Mouse (Mus musculus) stomach, embryonic 14.5 days (tissue): Measurements from ENCODE around the gene Thsd7b. TPM values are rescaled to one million over a fixed set of nuclear protein-coding genes. Genes with fewer than 3 reads are reported as not detected.

ENCODE experiments used
- ATAC-seq: fragments of 200-750 bp; cut with Nextera tagmentation; 2 replicates; pipeline ENCODE4 v1.8.0; 2017; ENCODE audit warnings: low read depth, moderate TSS enrichment; ENCODE audit not compliant: insufficient number of reproducible peaks, insufficient read depth, low FRiP score
- H3K27ac ChIP-seq: fragments of 300-500 bp; sonication (generic); 2 replicates; pipeline ENCODE4 v1.5.1; 2014; ENCODE audit warnings: mild to moderate bottlenecking, low read length, moderate library complexity, mixed read lengths
- H3K27me3 ChIP-seq: fragments of 300-500 bp; sonication (generic); 2 replicates; pipeline ENCODE4 v1.6.1; 2014; ENCODE audit warnings: low read length, control low read depth, mixed read lengths; ENCODE audit not compliant: control insufficient read depth, insufficient read depth
- H3K36me3 ChIP-seq: fragments of 300-500 bp; sonication (generic); 2 replicates; pipeline ENCODE4 v1.6.1; 2014; ENCODE audit warnings: mild to moderate bottlenecking, control low read depth, low read length, moderate library complexity, mixed read lengths; ENCODE audit not compliant: control insufficient read depth, insufficient read depth
- H3K4me1 ChIP-seq: fragments of 300-500 bp; sonication (generic); 2 replicates; pipeline ENCODE4 v1.6.1; 2014; ENCODE audit warnings: low read length, control low read depth, mixed read lengths; ENCODE audit not compliant: control insufficient read depth, insufficient read depth
- H3K4me2 ChIP-seq: fragments of 300-500 bp; sonication (generic); replicated peaks from 2 replicates; pipeline ENCODE4 v1.6.1; 2014; ENCODE audit warnings: low read depth, low read length, control low read depth
- H3K4me3 ChIP-seq: fragments of 300-500 bp; sonication (generic); 2 replicates; pipeline ENCODE4 v1.5.1; 2014; ENCODE audit warnings: low read depth, low read length, control low read depth
- H3K9ac ChIP-seq: fragments of 300-500 bp; sonication (generic); replicated peaks from 2 replicates; pipeline ENCODE4 v1.6.1; 2014; ENCODE audit warnings: low read depth, mild to moderate bottlenecking, control low read depth, low read length, moderate library complexity, mixed read lengths
- H3K9me3 ChIP-seq: fragments of 300-500 bp; sonication (generic); 2 replicates; pipeline ENCODE4 v1.6.1; 2016; ENCODE audit warnings: low read depth, low read length, control low read depth; ENCODE audit not compliant: control insufficient read depth
- WGBS: fragments of 180-500 bp; shearing (Covaris S2); extraction: QIAGEN DNeasy Blood & Tissue Kit; methylation state at CpG from one replicate; pipeline ENCODE4 v1.1.7; 2014; 5-methylcytosine and 5-hydroxymethylcytosine counted together
- polyA plus RNA-seq: library from polyadenylated mRNA; unstranded; fragments of >200 nt; fragmentation: Nextera tagmentation; extraction: Ambion mirVana; gene quantifications from 2 replicates; pipeline ENCODE4 v1.2.1, GENCODE M21; 2014

Gene Thsd7b
- polyA plus RNA-seq, 1 experiment from 2014 or later = 2.5 TPM

- 86% methylated on average over 2 of the region's 2 CpGs for WGBS
These were observed 84.3 kb downstream of the Thsd7b start for GRCm38 (mm10) chr1:129357378-129357777.

GRCm38 (mm10) chr1:129363368-129363767, 90.3 kb downstream of the Thsd7b start:
- Histone ChIP-seq H3K27me3 (no peaks in the 10 kb centered on the region), H3K9ac (no peak overlapping the region), H3K4me3 (no peak overlapping the region), H3K4me2 (no peak overlapping the region), H3K9me3 (no peaks in the 10 kb centered on the region), H3K4me1 (no peaks in the 10 kb centered on the region), H3K36me3 (no peaks in the 10 kb centered on the region), H3K27ac (no peak overlapping the region)
- WGBS = 86% methylated on average over 4 of the region's 4 CpGs
- ATAC-seq = no peak

More at GRCm38 (mm10) chr1:129357378-129357777, 84.3 kb downstream of the Thsd7b start:
- no peaks in the 10 kb centered on the region for H3K4me1 ChIP-seq
- H3K9me3 ChIP-seq = no peaks in the 10 kb centered on the region
- H3K9ac ChIP-seq = no peak overlapping the region
- H3K4me2 ChIP-seq = no peak overlapping the region
- H3K4me3 ChIP-seq = no peak overlapping the region
- no peaks in the 10 kb centered on the region for H3K27me3 ChIP-seq
- H3K36me3 ChIP-seq = no peaks in the 10 kb centered on the region
- ATAC-seq = no peak
- no peak overlapping the region for H3K27ac ChIP-seq

DNA sequence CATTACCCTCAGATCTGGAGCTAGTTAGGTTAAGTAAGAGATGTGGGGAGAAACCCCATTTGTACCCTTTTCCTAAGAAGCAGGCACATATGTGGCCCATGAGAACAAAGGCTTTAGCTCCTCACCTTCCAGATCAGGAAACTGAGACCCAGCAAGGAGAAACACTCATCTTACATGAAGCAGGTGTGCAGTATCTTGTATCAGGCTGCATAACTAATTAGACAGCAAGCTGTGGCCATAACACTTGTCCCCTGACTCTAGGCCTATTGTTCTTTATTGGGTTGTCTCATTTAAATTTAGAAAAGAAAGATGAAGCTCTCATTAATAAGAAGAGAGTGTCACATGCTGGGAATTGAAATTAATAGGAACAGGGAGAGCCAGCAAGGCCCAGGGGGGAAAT, 91.7 kb downstream of the Thsd7b start:
- H3K9ac ChIP-seq = no peak overlapping the region
- no peak overlapping the region for H3K27ac ChIP-seq
- H3K36me3 ChIP-seq = no peaks in the 10 kb centered on the region
- no peaks in the 10 kb centered on the region for H3K9me3 ChIP-seq
- no peak overlapping the region for H3K4me3 ChIP-seq
- no peaks in the 10 kb centered on the region for H3K4me1 ChIP-seq
- no peaks in the 10 kb centered on the region for H3K27me3 ChIP-seq
- H3K4me2 ChIP-seq = no peak overlapping the region
- ATAC-seq = no peak

DNA sequence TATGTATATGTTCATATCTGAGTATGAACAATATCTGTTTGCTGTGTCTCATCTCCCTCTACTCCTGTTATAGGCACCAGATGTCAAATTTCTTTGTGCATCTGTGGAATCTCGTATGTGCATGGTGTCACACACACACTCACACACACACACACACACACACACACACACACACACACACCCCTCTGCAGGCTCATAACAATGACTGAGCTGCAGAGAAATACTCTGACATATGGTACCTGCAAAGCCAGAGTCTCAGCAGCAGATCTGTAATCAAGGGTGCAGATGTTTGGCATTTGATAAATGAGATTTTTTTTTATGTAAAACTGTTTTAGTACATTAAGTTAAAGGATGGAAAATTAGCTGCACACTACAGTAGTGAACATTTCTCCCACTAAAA, 92.5 kb downstream of the Thsd7b start:
- no peaks in the 10 kb centered on the region for H3K27me3 ChIP-seq
- H3K9ac ChIP-seq = no peak overlapping the region
- ATAC-seq = no peak
- WGBS = 71% methylated on average over 1 of the region's 1 CpGs
- no peaks in the 10 kb centered on the region for H3K4me1 ChIP-seq
- no peak overlapping the region for H3K27ac ChIP-seq
- H3K9me3 ChIP-seq = no peaks in the 10 kb centered on the region
- no peak overlapping the region for H3K4me3 ChIP-seq
- H3K36me3 ChIP-seq = no peaks in the 10 kb centered on the region
- no peak overlapping the region for H3K4me2 ChIP-seq

DNA sequence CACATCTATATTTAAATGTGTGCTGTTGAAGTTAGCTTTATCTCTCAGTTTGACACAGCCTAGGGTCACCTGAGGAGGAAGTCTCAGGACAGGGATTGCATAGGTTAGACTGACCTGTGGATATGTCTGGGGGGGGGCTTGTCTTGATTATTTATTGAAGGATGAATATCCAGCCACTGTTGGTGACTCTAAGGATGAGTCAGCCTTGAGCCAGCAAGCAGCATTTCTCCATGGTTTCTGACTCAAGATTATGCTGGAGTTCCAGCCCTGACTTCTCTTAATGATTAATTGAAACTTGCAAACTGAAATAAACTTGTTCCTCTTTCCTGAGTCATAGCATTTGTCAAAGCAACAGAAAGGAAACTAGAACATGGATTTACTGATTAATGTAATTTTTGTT, 113.4 kb downstream of the Thsd7b start:
- Histone ChIP-seq H3K27me3 (no peaks in the 10 kb centered on the region), H3K36me3 (no peaks in the 10 kb centered on the region), H3K4me3 (no peak overlapping the region), H3K9me3 (no peaks in the 10 kb centered on the region), H3K4me2 (no peak overlapping the region), H3K27ac (no peak overlapping the region), H3K9ac (no peak overlapping the region), H3K4me1 (no peaks in the 10 kb centered on the region)
- no peak for ATAC-seq

GRCm38 (mm10) chr1:129411584-129411983, 138.5 kb downstream of the Thsd7b start:
- H3K27me3 ChIP-seq = no peaks in the 10 kb centered on the region
- no peaks in the 10 kb centered on the region for H3K9me3 ChIP-seq
- H3K36me3 ChIP-seq = no peaks in the 10 kb centered on the region
- ATAC-seq = no peak
- no peak overlapping the region for H3K9ac ChIP-seq
- H3K4me2 ChIP-seq = no peak overlapping the region
- WGBS = 73% methylated on average over 1 of the region's 1 CpGs
- no peak overlapping the region for H3K4me3 ChIP-seq
- H3K27ac ChIP-seq = no peak overlapping the region
- no peaks in the 10 kb centered on the region for H3K4me1 ChIP-seq

GRCm38 (mm10) chr1:129421581-129421980, 148.5 kb downstream of the Thsd7b start:
- H3K9ac ChIP-seq = no peak overlapping the region
- no peak overlapping the region for H3K4me3 ChIP-seq
- no peak overlapping the region for H3K27ac ChIP-seq
- ATAC-seq = no peak
- H3K27me3 ChIP-seq = no peaks in the 10 kb centered on the region; the same call in 1 of the 2 replicates
- no peak overlapping the region for H3K4me2 ChIP-seq
- no peaks in the 10 kb centered on the region for H3K36me3 ChIP-seq
- no peaks in the 10 kb centered on the region for H3K4me1 ChIP-seq
- H3K9me3 ChIP-seq = no peaks in the 10 kb centered on the region

DNA sequence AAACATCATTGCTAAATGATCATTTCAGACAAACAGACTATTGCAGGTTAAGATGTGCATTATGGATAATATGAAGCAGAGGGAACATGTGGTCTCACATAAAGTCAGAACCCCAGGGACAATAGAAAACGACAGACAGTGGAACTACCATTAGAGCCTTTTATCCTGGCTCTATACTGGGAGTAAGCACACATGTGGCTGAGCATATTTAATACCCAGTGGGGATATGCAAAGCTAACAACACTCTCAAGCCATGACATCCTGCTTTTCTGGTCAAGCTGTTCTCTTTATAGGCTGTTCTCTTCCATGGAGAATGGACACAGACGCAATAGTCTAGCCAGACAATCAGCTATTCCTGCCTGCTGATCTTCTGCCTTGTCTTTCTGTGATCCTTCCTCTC, 191.3 kb downstream of the Thsd7b start:
- Histone ChIP-seq H3K9me3 (no peaks in the 10 kb centered on the region), H3K4me2 (no peak overlapping the region), H3K4me1 (no peaks in the 10 kb centered on the region), H3K27me3 (no peaks in the 10 kb centered on the region), H3K36me3 (no peaks in the 10 kb centered on the region), H3K27ac (no peak overlapping the region), H3K9ac (no peak overlapping the region), H3K4me3 (no peak overlapping the region)
- no peak for ATAC-seq
- 85% methylated on average over 2 of the region's 2 CpGs for WGBS

DNA sequence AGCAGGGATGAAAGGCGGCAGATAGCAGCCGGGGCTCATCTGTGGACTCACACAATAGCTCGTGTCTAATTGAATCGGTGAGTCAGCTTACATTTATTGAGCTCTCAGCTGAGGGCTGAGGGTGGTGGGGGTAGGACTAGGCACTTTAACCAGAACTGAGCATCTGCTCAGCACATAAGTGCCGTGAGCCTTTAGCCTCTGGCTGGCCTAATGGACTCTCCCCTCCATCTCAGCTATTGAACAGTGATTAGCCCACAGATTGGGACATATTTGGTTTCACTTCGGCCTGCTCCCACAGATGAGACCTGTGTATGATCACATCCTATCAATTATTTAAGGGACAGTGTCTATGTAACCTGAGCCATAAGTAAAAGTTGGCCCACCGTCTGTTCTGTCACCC, 200.4 kb downstream of the Thsd7b start:
- Histone ChIP-seq H3K9me3 (no peaks in the 10 kb centered on the region), H3K9ac (no peak overlapping the region), H3K36me3 (no peaks in the 10 kb centered on the region), H3K4me3 (no peak overlapping the region), H3K4me2 (no peak overlapping the region), H3K4me1 (no peaks in the 10 kb centered on the region), H3K27me3 (no peaks in the 10 kb centered on the region), H3K27ac (no peak overlapping the region)
- ATAC-seq = no peak
- 67% methylated on average over 7 of the region's 7 CpGs for WGBS
